Mouse (Mus musculus) left cerebral cortex, postnatal 4 days (tissue): ENCODE measurements around the gene Trim31. TPM values are rescaled to one million over a fixed set of nuclear protein-coding genes. Genes with fewer than 3 reads are reported as not detected.

Experiments used
- DNase-seq: peaks from one replicate; pipeline ENCODE4 v3.0.0-alpha.2; 2022
- intact Hi-C: fragments of 180-260 bp; cut with DNase I; formaldehyde crosslinking; loops from one replicate; pipeline ENCODE4 v1.15.1; 2025
- total RNA-seq, 2 experiments: library from RNA; stranded (reverse); gene quantifications; 2 replicates each; pipeline ENCODE4 v1.2.3; 2021

Trim31 gene
- total RNA-seq, 2 experiments from 2014 or later, result not detected

DNA sequence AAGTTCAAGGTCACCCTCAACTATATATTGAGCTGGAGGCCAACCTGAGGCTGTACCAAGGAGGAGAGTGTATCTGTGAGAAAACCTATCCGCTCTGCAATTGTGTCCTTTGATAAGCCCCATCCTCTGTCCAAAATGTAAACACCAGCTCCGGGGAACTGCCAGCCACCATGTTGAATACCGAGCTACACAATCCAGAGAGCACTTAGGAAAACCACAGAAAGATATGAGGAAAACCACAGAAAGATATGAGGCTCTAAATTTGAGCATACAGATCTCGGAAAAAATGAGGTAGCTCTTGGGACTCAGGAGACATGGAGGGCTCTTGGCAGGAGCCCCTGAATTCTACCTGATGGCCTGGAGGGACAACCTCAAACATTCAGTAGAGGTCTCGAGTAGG, 4.5 kb upstream of the Trim31 start:
- no peak for DNase-seq
- intact Hi-C loops, result loop anchor here (5.0 kb wide), 1 partner anchor 309 kb away; the partner anchor contains the start of gene Olfr94

GRCm38 (mm10) chr17:36896583-36896982, 1.3 kb upstream of the Trim31 start:
- peak; percentile 26 for DNase-seq
- intact Hi-C loops, result no loop called here

DNA sequence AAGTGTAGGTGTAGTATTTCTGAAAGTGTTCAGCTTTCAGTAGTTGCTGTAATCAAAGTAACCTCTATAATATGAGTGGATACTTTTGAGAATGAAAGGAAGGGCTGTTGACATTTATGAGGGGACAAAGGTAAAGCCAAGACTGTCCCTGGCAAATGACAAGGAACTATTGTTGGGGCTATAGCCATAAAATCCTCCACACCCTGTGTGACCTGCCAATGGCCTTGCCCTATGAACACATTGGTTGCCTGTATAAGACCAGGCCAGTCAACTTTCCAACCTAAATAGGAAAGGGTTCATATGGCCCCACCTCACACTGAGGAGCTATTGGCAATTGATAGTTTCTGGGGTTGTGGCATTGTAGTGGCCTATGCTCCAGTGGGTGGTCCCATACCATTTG, 853 bp upstream of the Trim31 start:
- intact Hi-C loops, result no loop called here
- DNase-seq, result no peak

GRCm38 (mm10) chr17:36899376-36899775, 1.5 kb downstream of the Trim31 start:
- no peak for DNase-seq
- intact Hi-C loops, result no loop called here

- no peak for DNase-seq
Measured at GRCm38 (mm10) chr17:36900001-36900400, 2.1 kb downstream of the Trim31 start.

GRCm38 (mm10) chr17:36900691-36901090, 2.8 kb downstream of the Trim31 start:
- intact Hi-C loops, result no loop called here

More at GRCm38 (mm10) chr17:36900001-36900400, 2.1 kb downstream of the Trim31 start:
- intact Hi-C loops, result no loop called here

GRCm38 (mm10) chr17:36903651-36904050, 5.7 kb downstream of the Trim31 start:
- DNase-seq, result no peak
- intact Hi-C loops, result no loop called here

More at GRCm38 (mm10) chr17:36900691-36901090, 2.8 kb downstream of the Trim31 start:
- no peak for DNase-seq

GRCm38 (mm10) chr17:36908235-36908634, 10.3 kb downstream of the Trim31 start:
- no peak for DNase-seq
- intact Hi-C loops, result no loop called here

- intact Hi-C loops, result no loop called here
- no peak for DNase-seq
Measured at GRCm38 (mm10) chr17:36909802-36910201, 11.9 kb downstream of the Trim31 start.

- no peak for DNase-seq
- intact Hi-C loops, result no loop called here
Measured at GRCm38 (mm10) chr17:36912031-36912430, 14.1 kb downstream of the Trim31 start.

DNA sequence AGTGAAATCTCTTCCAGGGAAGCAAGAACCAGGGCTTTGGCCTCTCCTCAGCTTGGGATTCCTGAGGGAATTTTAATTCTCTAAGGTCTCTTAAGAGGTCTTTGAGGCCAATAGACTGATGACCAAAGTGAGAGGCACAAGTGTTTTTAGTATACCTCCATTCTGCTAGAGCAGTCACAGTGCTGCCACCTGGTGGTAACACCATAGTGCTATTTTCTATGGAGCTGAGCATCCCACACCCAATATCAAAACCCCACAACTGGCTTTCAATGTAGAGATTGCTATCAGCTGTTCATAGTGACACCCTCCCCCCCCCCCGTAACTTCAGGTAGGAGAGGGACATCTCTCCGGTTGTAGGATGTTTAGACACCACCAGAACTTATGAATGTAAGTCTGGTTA, 16.2 kb downstream of the Trim31 start:
- intact Hi-C loops, result no loop called here
- DNase-seq, result peak; percentile 79

GRCm38 (mm10) chr17:36915076-36915475, 17.2 kb downstream of the Trim31 start:
- intact Hi-C loops, result no loop called here
- DNase-seq, result peak; percentile 70

DNA sequence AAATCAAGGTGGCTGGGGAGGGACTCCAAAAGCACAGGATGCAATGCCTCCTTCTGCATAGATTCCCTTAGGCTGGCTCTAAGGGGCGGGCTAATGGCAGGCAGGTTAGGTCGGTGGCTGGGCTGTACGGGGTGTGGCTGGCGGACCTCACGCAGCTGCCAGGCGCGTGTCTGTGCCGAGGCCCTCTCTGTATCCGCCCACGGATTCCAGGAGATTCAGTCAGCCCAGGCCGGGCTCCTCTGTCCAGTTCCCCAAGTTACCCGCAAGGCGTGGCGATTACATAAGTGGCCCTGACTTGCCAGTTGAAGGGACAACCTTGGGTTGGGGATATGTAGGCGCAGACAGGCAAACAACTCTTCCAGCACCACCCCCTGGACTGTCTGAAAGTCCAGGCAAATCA, 22.3 kb downstream of the Trim31 start:
- intact Hi-C loops, result no loop called here
- no peak for DNase-seq

GRCm38 (mm10) chr17:36922715-36923114, 24.8 kb downstream of the Trim31 start:
- intact Hi-C loops, result no loop called here

GRCm38 (mm10) chr17:36923491-36923890, 25.6 kb downstream of the Trim31 start:
- DNase-seq, result no peak
- intact Hi-C loops, result no loop called here

More at GRCm38 (mm10) chr17:36922715-36923114, 24.8 kb downstream of the Trim31 start:
- no peak for DNase-seq

DNA sequence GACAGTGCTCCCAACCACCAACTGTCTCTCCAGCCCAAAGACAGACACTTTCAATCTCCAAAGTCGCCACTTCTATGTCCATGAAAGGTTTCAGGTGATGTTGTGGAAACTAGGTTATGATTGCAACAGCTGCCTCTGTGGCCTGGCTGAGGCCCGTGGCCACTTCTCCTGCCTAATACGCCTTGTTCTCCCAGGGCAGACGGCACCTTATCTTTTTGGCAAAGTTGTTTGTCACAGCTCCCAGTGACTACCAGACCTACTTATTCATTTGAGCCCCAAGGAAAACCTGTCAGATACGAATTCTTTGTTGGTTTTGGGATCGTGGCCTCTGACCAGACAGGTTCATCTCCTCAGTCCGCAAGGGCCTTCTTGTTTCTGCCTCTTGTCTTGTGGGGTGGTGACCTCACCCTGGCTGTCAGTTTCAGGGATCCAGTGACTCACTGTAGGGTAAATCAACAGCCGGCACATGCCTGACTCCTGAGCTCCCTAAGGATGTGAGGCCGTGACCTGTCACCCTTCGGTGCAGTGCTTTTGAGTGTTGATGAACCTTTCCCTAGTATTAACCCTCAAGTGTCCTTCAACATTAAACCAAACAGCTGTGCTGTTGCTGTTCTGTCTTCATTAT, 29.7 kb downstream of the Trim31 start:
- intact Hi-C loops, result no loop called here
- no peak for DNase-seq

DNA sequence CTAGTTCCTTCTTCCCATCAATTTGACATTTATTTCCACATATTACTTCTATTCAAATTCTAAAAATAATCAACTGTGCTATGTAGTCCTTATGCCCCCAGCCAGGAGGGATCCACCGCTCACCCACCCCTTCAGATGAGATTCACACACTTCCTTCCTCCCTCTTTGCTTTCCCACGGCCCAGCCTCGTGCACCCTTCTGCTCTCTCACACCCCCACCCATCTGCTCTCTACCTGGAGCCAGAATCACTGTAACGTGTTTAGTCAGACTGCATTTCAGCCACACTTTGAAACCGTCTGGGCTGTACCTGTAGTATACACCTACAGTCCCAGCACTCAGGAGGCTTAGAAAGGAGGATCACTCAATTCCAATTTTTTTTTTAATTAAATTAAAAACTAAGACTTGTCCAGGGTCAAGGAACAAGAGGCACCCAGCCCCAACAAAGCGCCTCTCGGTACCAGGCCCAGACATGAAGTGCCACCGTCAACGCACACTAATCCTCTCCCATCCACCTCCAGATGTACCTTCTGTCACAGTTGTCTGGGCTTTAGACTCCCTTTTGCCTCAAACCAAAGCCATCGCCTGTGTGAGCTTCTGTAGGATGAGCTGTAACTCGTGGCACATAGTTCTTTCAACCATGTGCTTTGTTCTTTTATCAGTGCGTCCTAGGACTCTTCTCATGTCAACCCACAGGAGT, 31.5 kb downstream of the Trim31 start:
- no peak for DNase-seq
- intact Hi-C loops, result no loop called here

DNA sequence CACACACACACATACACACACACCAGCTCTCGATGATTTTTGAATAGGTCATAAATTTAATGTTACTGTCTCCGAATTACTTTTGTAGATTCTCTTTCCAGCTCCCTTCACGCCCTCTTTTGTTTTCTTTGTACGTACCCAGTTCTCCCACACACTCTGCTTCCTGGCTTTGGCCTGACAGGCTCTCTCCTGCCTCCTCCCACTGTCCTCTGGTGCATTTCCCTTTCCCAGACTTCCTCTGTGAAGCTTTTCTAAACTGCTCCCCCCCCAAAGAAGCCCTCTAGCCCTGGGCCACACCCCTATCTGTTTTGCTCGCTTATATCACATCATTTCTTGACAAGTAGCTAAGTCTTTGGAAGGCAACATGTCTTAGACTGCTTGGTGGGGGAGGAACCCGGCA, 32.3 kb downstream of the Trim31 start:
- intact Hi-C loops, result no loop called here
- no peak for DNase-seq

DNA sequence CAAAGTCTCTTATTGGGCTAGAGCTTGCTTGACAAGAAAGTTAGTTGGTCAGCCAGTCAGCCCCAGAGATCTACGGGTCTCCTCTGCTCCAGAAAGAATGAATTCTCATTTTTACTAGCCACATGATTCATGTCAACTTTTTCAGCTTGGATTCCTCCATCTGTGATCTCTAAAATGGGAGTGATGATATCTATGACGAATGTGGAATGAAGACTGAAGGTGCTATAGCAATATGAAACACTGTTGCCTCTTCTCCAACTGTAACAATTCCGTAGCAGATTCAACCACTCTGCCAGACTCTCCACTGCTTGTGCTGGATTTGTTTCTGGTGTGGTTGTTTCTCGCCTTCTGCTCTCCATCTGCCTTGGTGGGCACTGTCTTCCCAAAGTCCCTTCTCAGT, 33.2 kb downstream of the Trim31 start:
- intact Hi-C loops, result no loop called here
- no peak for DNase-seq

- intact Hi-C loops, result no loop called here
Measured at GRCm38 (mm10) chr17:36931806-36932205, 33.9 kb downstream of the Trim31 start.

GRCm38 (mm10) chr17:36938056-36938455, 40.1 kb downstream of the Trim31 start:
- intact Hi-C loops, result no loop called here
- no peak for DNase-seq

More at GRCm38 (mm10) chr17:36931806-36932205, 33.9 kb downstream of the Trim31 start:
- no peak for DNase-seq

DNA sequence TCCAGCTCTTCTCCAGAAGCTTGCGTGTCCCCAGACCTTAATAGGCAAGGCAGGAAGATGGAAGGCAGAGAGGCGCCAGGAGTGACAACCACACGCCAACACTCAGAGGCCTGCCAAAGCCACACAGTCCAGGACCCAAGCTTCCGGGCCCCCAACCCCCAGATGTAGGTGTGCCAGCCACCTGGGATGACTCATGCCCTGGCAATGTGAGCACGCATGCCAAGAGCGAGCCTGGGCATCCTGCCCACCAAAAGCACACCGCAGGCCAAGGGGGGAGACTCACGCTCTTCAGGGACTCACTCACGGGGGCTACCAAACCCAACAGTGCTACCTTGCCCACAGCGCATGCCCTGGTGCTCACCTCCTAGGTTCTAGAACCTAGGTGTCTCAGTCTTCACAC, 44.5 kb downstream of the Trim31 start:
- intact Hi-C loops, result no loop called here
- peak; percentile 29 for DNase-seq
